Mouse (Mus musculus) spleen, adult 2 months (tissue): Measurements from ENCODE around the gene Phlda1.

Source experiments
- CTCF ChIP-seq: fragments of 200-500 bp; IDR thresholded peaks from 2 replicates; pipeline ENCODE4 v1.5.1; 2011; ENCODE audit warnings: mild to moderate bottlenecking, inconsistent platforms; ENCODE audit not compliant: insufficient read depth, insufficient read length, insufficient replicate concordance; ENCODE audit errors: extremely low read depth
- POLR2A ChIP-seq: fragments of 200-500 bp; IDR thresholded peaks from 2 replicates; pipeline ENCODE4 v1.6.1; 2011; ENCODE audit warnings: low read depth, low read length, inconsistent platforms

- TF ChIP-seq POLR2A (no peak), CTCF (no peak)
Observed at GRCm38 (mm10) chr10:111484079-111484478, 22.0 kb upstream of the Phlda1 start.
